In the genomic region with DNA sequence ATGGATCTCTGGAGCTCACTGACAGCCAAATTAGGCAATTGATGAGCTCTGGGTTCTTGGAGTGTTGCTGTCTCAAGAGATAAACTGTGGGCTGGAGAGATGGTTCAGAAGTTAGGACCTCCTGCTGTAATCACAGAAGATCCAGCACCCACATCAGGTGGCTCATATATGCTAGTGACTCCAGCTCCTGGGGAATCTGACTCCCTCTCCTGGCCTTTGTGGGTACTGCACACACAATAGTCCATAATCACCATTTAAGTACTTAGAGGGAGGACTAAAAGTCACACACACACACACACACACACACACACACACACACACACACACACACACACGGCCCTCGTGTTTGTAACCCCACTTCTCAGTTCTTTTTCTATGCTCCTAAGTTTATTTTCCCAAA, we compare ENCODE assay signal across 15 mouse cellular contexts. TPM values are rescaled to one million over a fixed set of nuclear protein-coding genes. Genes with fewer than 3 reads are reported as not detected.
DNase-seq lines count a peak whose midpoint lies in the region; ATAC-seq and TF ChIP-seq lines count a peak whose summit lies in the region.
"Had no signal": no experiment of that assay in that cellular context is flagged by ENCODE, and none has a peak within 500 bp of the region (broad histone marks: within the 10 kb centered on the region; RNA-seq: fewer than 3 reads in every experiment).

No protein-coding gene starts in this region.

- H3K4me1 ChIP-seq in hindbrain, postnatal 0 days (ENCODE audit: insufficient read depth, low read length) = peaks cover 8% of the 10 kb centered on the region; the same call in 1 of the 2 replicates
- H3K4me1 ChIP-seq in hindbrain, embryonic 16.5 days (ENCODE audit: control insufficient read depth, insufficient read depth, low read depth, low read length) = peaks cover 3% of the 10 kb centered on the region; the same call in 1 of the 2 replicates
- H3K4me1 ChIP-seq in testis, adult 2 months (ENCODE audit: control insufficient read depth, insufficient read depth, low read length) = no peaks in the 10 kb centered on the region; the same call in 1 of the 2 replicates
- H3K4me1 ChIP-seq in MEL (ENCODE audit: control insufficient read depth in 1 of 2, insufficient read depth in 2 of 2, low read length in 2 of 2) = peaks cover 0 to 11% of the 10 kb centered on the region in 2 experiments; a peak in 2 of 4 replicates

- no peak overlapping the region for H3K4me3 ChIP-seq in hindbrain, postnatal 0 days (ENCODE audit: low read length)
- H3K4me3 ChIP-seq in hindbrain, embryonic 16.5 days (ENCODE audit: low read length) = no peak overlapping the region
- no peak overlapping the region for H3K4me3 ChIP-seq in testis, adult 2 months (ENCODE audit: control insufficient read depth, low read depth, low read length)
- H3K4me3 ChIP-seq in MEL (ENCODE audit: control insufficient read depth in 1 of 2, insufficient read depth in 1 of 2, low read depth in 2 of 2, low read length in 2 of 2) = no peak overlapping the region
- H3K4me3 ChIP-seq: embryonic facial prominence, embryonic 15.5 days; liver, embryonic 15.5 days; neural tube, embryonic 15.5 days had no signal

- no peaks in the 10 kb centered on the region for H3K79me2 ChIP-seq in MEL (ENCODE audit: control insufficient read depth, insufficient read depth, low read length, poor library complexity)

- H3K27ac ChIP-seq in hindbrain, postnatal 0 days = no peak overlapping the region
- no peak overlapping the region for H3K27ac ChIP-seq in hindbrain, embryonic 16.5 days (ENCODE audit: low read depth, low read length)
- H3K27ac ChIP-seq in testis, adult 2 months (ENCODE audit: control insufficient read depth, insufficient read depth, low read depth, low read length) = no peak overlapping the region
- no peak overlapping the region for H3K27ac ChIP-seq in MEL (ENCODE audit: control insufficient read depth, low read depth, low read length)
- H3K27ac ChIP-seq: embryonic facial prominence, embryonic 15.5 days; liver, embryonic 15.5 days; macrophage; neural tube, embryonic 15.5 days had no signal

- TF ChIP-seq EP300 in MEL (IDR thresholded peaks at IDR 0.05; ENCODE audit: low read depth in 1 of 2, low read length in 2 of 2) = no peak

- WGBS in hindbrain, postnatal 0 days = 100% methylated on average over 2 of the region's 2 CpGs
- 93% methylated on average over 2 of the region's 2 CpGs for WGBS in hindbrain, embryonic 16.5 days

- no peak for ATAC-seq in hindbrain, postnatal 0 days
- no peak for ATAC-seq in hindbrain, embryonic 16.5 days

- TF ChIP-seq RAD21 in MEL (IDR thresholded peaks at IDR 0.05; ENCODE audit: low read depth, low read length) = peak; percentile 21

- no peak overlapping the region for H3K4me2 ChIP-seq in hindbrain, postnatal 0 days (ENCODE audit: low read depth, low read length)
- H3K4me2 ChIP-seq in hindbrain, embryonic 16.5 days (ENCODE audit: low read length) = no peak overlapping the region
- H3K4me2 ChIP-seq: embryonic facial prominence, embryonic 15.5 days; liver, embryonic 15.5 days; neural tube, embryonic 15.5 days had no signal

- no peak for TF ChIP-seq POLR2A in testis, adult 2 months (IDR thresholded peaks at IDR 0.05; ENCODE audit: control insufficient read depth, low read depth, low read length)
- no peak for TF ChIP-seq POLR2A in MEL (IDR thresholded peaks at IDR 0.05; ENCODE audit: control insufficient read depth in 1 of 2, insufficient read depth in 1 of 2, low read depth in 1 of 2, low read length in 2 of 2, poor library complexity in 1 of 2)

- DNase-seq in hindbrain, postnatal 0 days (ENCODE audit: low spot score) = peak; percentile 45
- no peak for DNase-seq in testis, postnatal 10 days (ENCODE audit: low spot score)
- DNase-seq in MEL (ENCODE audit: low read depth, low spot score) = peak; percentile 51
- DNase-seq in naive thymus-derived CD4-positive, alpha-beta T cell, adult 2 months (ENCODE audit: low read depth) = peak; percentile 20
- DNase-seq in spleen, postnatal 14 days (ENCODE audit: low spot score in 2 of 2) = no peak
- DNase-seq in right cerebral cortex, postnatal 4 days = no peak
- DNase-seq: cerebellum, postnatal 25 days; heart, adult 18-20 months; kidney, adult 18-20 months had no signal

- H3K36me3 ChIP-seq in hindbrain, postnatal 0 days (ENCODE audit: insufficient read depth, low read length) = no peaks in the 10 kb centered on the region
- H3K36me3 ChIP-seq in hindbrain, embryonic 16.5 days (ENCODE audit: control insufficient read depth, insufficient read depth, low read length) = no peaks in the 10 kb centered on the region
- no peaks in the 10 kb centered on the region for H3K36me3 ChIP-seq in testis, adult 2 months (ENCODE audit: control insufficient read depth, insufficient read depth, low read length)
- peaks cover 0 to 8% of the 10 kb centered on the region in 2 experiments; a peak in 2 of 4 replicates for H3K36me3 ChIP-seq in MEL (ENCODE audit: control insufficient read depth in 1 of 2, insufficient read depth in 2 of 2, low read length in 2 of 2)
- H3K36me3 ChIP-seq: embryonic facial prominence, embryonic 15.5 days; liver, embryonic 15.5 days; neural tube, embryonic 15.5 days had no signal

- H3K27me3 ChIP-seq in hindbrain, postnatal 0 days (ENCODE audit: insufficient read depth, low read length) = no peaks in the 10 kb centered on the region
- no peaks in the 10 kb centered on the region for H3K27me3 ChIP-seq in hindbrain, embryonic 16.5 days (replicated peaks; ENCODE audit: control insufficient read depth, insufficient read depth, low read length)
- no peaks in the 10 kb centered on the region for H3K27me3 ChIP-seq in testis, adult 2 months (ENCODE audit: control insufficient read depth, insufficient read depth, low read length)
- H3K27me3 ChIP-seq in MEL (ENCODE audit: control insufficient read depth in 1 of 2, insufficient read depth in 2 of 2, low read length in 2 of 2) = no peaks in the 10 kb centered on the region
- H3K27me3 ChIP-seq: embryonic facial prominence, embryonic 15.5 days; liver, embryonic 15.5 days; neural tube, embryonic 15.5 days had no signal

- H3K9me3 ChIP-seq in hindbrain, postnatal 0 days (ENCODE audit: low read length) = no peaks in the 10 kb centered on the region
- H3K9me3 ChIP-seq in hindbrain, embryonic 16.5 days (ENCODE audit: control insufficient read depth, low read length) = no peaks in the 10 kb centered on the region
- no peaks in the 10 kb centered on the region for H3K9me3 ChIP-seq in MEL (replicated peaks; ENCODE audit: insufficient read depth, low read length)
- H3K9me3 ChIP-seq: embryonic facial prominence, embryonic 15.5 days; liver, embryonic 15.5 days; neural tube, embryonic 15.5 days had no signal

- peak; percentile 53 for TF ChIP-seq CTCF in hindbrain, postnatal 0 days (IDR thresholded peaks at IDR 0.05; ENCODE audit: low read depth)
- TF ChIP-seq CTCF in testis, adult 2 months (IDR thresholded peaks at IDR 0.05; ENCODE audit: control insufficient read depth, insufficient read depth, insufficient replicate concordance, low read depth, low read length) = peak; percentile 24; the same call in 1 of the 2 replicates
- peak in 2 of 3 experiments; percentile 46 to 50; a peak in 4 of 6 replicates for TF ChIP-seq CTCF in MEL (IDR thresholded peaks at IDR 0.05 in 2 of 3, conservative IDR thresholded peaks at IDR 0.05 in 1 of 3; ENCODE audit: control insufficient read depth in 1 of 3, insufficient read depth in 1 of 3, low read depth in 2 of 3, low read length in 3 of 3, poor library complexity in 1 of 3, severe bottlenecking in 1 of 3)

- no peak overlapping the region for H3K9ac ChIP-seq in hindbrain, postnatal 0 days (replicated peaks; ENCODE audit: low read length)
- H3K9ac ChIP-seq in hindbrain, embryonic 16.5 days (ENCODE audit: low read depth, low read length) = no peak overlapping the region
- no peak overlapping the region for H3K9ac ChIP-seq in MEL (ENCODE audit: control insufficient read depth, low read depth, low read length, poor library complexity, severe bottlenecking)
- H3K9ac ChIP-seq: embryonic facial prominence, embryonic 15.5 days; liver, embryonic 15.5 days; neural tube, embryonic 15.5 days had no signal

TF ChIP-seq in MEL, 35 proteins besides CTCF, POLR2A, EP300 and RAD21:
- TF ChIP-seq MAFK (IDR thresholded peaks at IDR 0.05; ENCODE audit: borderline replicate concordance, low read depth, low read length) (no peak), SMC3 (IDR thresholded peaks at IDR 0.05; ENCODE audit: low read depth, low read length) (peak; percentile 26; the same call in 1 of the 2 replicates), RCOR1 (IDR thresholded peaks at IDR 0.05; ENCODE audit: low read depth, low read length) (no peak), HCFC1 (IDR thresholded peaks at IDR 0.05; ENCODE audit: low read depth, low read length) (no peak), MYB (IDR thresholded peaks at IDR 0.05; ENCODE audit: low read depth, low read length) (no peak), USF2 (IDR thresholded peaks at IDR 0.05; ENCODE audit: borderline replicate concordance in 1 of 2, insufficient read depth in 1 of 2, low read depth in 1 of 2, low read length in 2 of 2) (no peak), ZNF384 (IDR thresholded peaks at IDR 0.05; ENCODE audit: low read depth, low read length) (no peak), GATA1 (IDR thresholded peaks at IDR 0.05; ENCODE audit: low read depth, low read length) (no peak), USF1 (IDR thresholded peaks at IDR 0.05; ENCODE audit: low read depth, low read length) (no peak), ZC3H11A (IDR thresholded peaks at IDR 0.05; ENCODE audit: low read depth, low read length) (peak; percentile 29; the same call in 1 of the 2 replicates), NRF1 (IDR thresholded peaks at IDR 0.05; ENCODE audit: insufficient read depth, low read depth, low read length, poor library complexity, severe bottlenecking) (no peak), GABPA (IDR thresholded peaks at IDR 0.05; ENCODE audit: low read depth, low read length) (no peak)
TF ChIP-seq in MEL: peak in this region for 2.

RNA-seq across cellular contexts. Expression of gene Nwd1, which starts 13.5 kb away (rescaled TPM):
- 42.1 and 50.7 TPM in 2 replicates for total RNA-seq in hindbrain, postnatal 0 days (2014; rRNA removed)
- polyA plus RNA-seq in hindbrain, postnatal 0 days (2015; fragmentation: Nextera tagmentation; extraction: Ambion mirVana) = 2.9 and 3.1 TPM in 2 replicates
- polyA plus RNA-seq in hindbrain, embryonic 16.5 days (2015; fragmentation: Nextera tagmentation; extraction: Ambion mirVana) = 3.5 and 3.6 TPM in 2 replicates
- polyA plus RNA-seq in testis, adult 2 months (2012; rRNA removed) = 0.69 and 0.79 TPM in 2 replicates
- 0.03 TPM in 1 of 2 replicates, not detected in the other for total RNA-seq in MEL (2012; rRNA removed)
- under 1 TPM in 1 of 2 experiments, not detected in 1; 0.03 TPM for polyA plus RNA-seq in MEL (2012; ENCODE audit: insufficient read depth in 1 of 2, insufficient read length in 2 of 2, low read depth in 1 of 2, low replicate concordance in 2 of 2, missing spikeins in 1 of 2)
- polyA plus RNA-seq: liver, embryonic 15.5 days had no signal

Comparison
In these comparisons a context has a peak if more than half of its experiments do, and no peak if none do; other contexts are left out.
1. DNase-seq: peak in hindbrain, postnatal 0 days (single experiment), MEL (single experiment) and naive thymus-derived CD4-positive, alpha-beta T cell, adult 2 months (single experiment); none in testis, postnatal 10 days (single experiment), spleen, postnatal 14 days (0 of 2) and right cerebral cortex, postnatal 4 days (single experiment).
2. Peak in every context shown above with its lines, with median percentiles within 50 percentile points of each other: CTCF ChIP-seq.